Comparison of ENCODE assay signal across 24 mouse cellular contexts in the genomic region with DNA sequence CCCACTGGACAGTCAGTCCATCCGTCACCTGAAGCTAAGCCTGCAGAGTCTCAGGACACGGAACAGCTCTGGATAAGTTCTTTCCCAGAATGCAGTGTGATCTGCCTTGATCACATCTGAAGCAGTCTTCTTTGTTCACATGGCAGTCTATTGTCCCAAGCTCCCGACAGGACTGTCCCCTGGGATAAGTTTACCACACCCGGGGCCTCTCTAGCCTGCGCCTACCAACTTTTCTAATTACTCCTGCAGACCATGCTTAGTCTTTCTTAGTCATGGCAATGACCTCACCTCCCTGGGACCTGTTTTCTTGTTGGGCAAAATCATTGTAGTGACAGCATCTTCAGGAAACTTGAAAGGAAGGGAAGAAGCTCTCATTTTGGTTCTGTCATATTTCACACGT. TPM values are rescaled to one million over a fixed set of nuclear protein-coding genes. Genes with fewer than 3 reads are reported as not detected.
"Had no signal": no experiment of that assay in that cellular context is flagged by ENCODE, and none has a peak within 500 bp of the region (broad histone marks: within the 10 kb centered on the region; RNA-seq: fewer than 3 reads in every experiment).

No protein-coding gene starts in this region.

- H3K9ac ChIP-seq: liver, embryonic 15.5 days; liver, postnatal 0 days; lung, embryonic 15.5 days; midbrain, embryonic 13.5 days; midbrain, embryonic 15.5 days; neural tube, embryonic 12.5 days had no signal

- H3K4me3 ChIP-seq: liver, embryonic 15.5 days; lung, embryonic 15.5 days; midbrain, embryonic 13.5 days; midbrain, embryonic 15.5 days; neural tube, embryonic 12.5 days had no signal

- H3K4me2 ChIP-seq: liver, embryonic 15.5 days; lung, embryonic 15.5 days; midbrain, embryonic 11.5 days; midbrain, embryonic 13.5 days; midbrain, embryonic 15.5 days; neural tube, embryonic 12.5 days had no signal

- H3K27ac ChIP-seq: liver, embryonic 15.5 days; lung, embryonic 15.5 days; midbrain, embryonic 13.5 days; midbrain, embryonic 15.5 days; neural tube, embryonic 12.5 days had no signal

- DNase-seq: liver, postnatal 0 days; lung, adult 2 months; lung, postnatal 14 days; lung, postnatal 4 days; retina, postnatal 1 day; right cerebral cortex, adult 18-20 months; right cerebral cortex, postnatal 25 days; right cerebral cortex, postnatal 4 days; spleen, adult 18-20 months; thymus, adult 18-20 months; thymus, postnatal 14 days; thymus, postnatal 36 days had no signal

- ATAC-seq: liver, postnatal 0 days; lung, postnatal 0 days; midbrain, embryonic 13.5 days; midbrain, embryonic 15.5 days had no signal

- H3K4me1 ChIP-seq: liver, embryonic 15.5 days; midbrain, embryonic 13.5 days; neural tube, embryonic 12.5 days had no signal

- H3K27me3 ChIP-seq: liver, embryonic 15.5 days; lung, embryonic 15.5 days; midbrain, embryonic 13.5 days; midbrain, embryonic 15.5 days; neural tube, embryonic 12.5 days had no signal

- H3K9me3 ChIP-seq: liver, embryonic 15.5 days; lung, embryonic 15.5 days; midbrain, embryonic 13.5 days; midbrain, embryonic 15.5 days; neural tube, embryonic 12.5 days had no signal

RNA-seq across cellular contexts. Expression of a gene that starts 8.8 kb away (rescaled TPM):
- total RNA-seq: megakaryocyte-erythroid progenitor cell, adult 5-6 weeks; monocyte, adult 5-6 weeks had no signal
- polyA plus RNA-seq: liver, embryonic 15.5 days had no signal

RNA-seq across cellular contexts. Expression of a gene that starts 16.5 kb away (rescaled TPM):
- total RNA-seq: megakaryocyte, adult 5-6 weeks; megakaryocyte-erythroid progenitor cell, adult 5-6 weeks; monocyte, adult 5-6 weeks; neutrophil, adult 5-6 weeks had no signal
- polyA plus RNA-seq: liver, embryonic 15.5 days; liver, postnatal 0 days; thymus, postnatal 0 days had no signal

RNA-seq across cellular contexts. Expression of a gene that starts 47.3 kb away (rescaled TPM):
- total RNA-seq: megakaryocyte, adult 5-6 weeks; megakaryocyte-erythroid progenitor cell, adult 5-6 weeks; neutrophil, adult 5-6 weeks had no signal
